ENCODE assay signal across 11 mouse cellular contexts in genomic region chr9:44067960-44068330, GRCm38 (mm10). TPM values are rescaled to one million over a fixed set of nuclear protein-coding genes. Genes with fewer than 3 reads are reported as not detected.
DNase-seq lines count a peak whose midpoint lies in the region; ATAC-seq and TF ChIP-seq lines count a peak whose summit lies in the region.
"Had no signal": no experiment of that assay in that cellular context is flagged by ENCODE, and none has a peak within 500 bp of the region (broad histone marks: within the 10 kb centered on the region; RNA-seq: fewer than 3 reads in every experiment).

No protein-coding gene starts in this region.

- TF ChIP-seq CTCF in stomach, postnatal 0 days (IDR thresholded peaks at IDR 0.05; ENCODE audit: low read depth): no peak

- H3K9me3 ChIP-seq in hindbrain, embryonic 10.5 days: no peaks in the 10 kb centered on the region
- H3K9me3 ChIP-seq in hindbrain, embryonic 12.5 days (replicated peaks): no peaks in the 10 kb centered on the region
- no peaks in the 10 kb centered on the region for H3K9me3 ChIP-seq in stomach, postnatal 0 days (ENCODE audit: control insufficient read depth, low read length)
- H3K9me3 ChIP-seq: forebrain, embryonic 10.5 days had no signal

- no peak overlapping the region for H3K4me2 ChIP-seq in hindbrain, embryonic 12.5 days (replicated peaks)
- peak overlapping the region; percentile 78; the same call in 1 of the 2 replicates for H3K4me2 ChIP-seq in stomach, postnatal 0 days (replicated peaks; ENCODE audit: low read depth)

- no peak for TF ChIP-seq EP300 in stomach, postnatal 0 days (optimal IDR thresholded peaks at IDR 0.05)

- H3K4me1 ChIP-seq in hindbrain, embryonic 10.5 days (replicated peaks): peaks cover 54% of the 10 kb centered on the region
- peaks cover 37% of the 10 kb centered on the region for H3K4me1 ChIP-seq in hindbrain, embryonic 12.5 days
- peaks cover 8% of the 10 kb centered on the region; the same call in 1 of the 2 replicates for H3K4me1 ChIP-seq in stomach, postnatal 0 days (replicated peaks; ENCODE audit: control insufficient read depth, insufficient read depth)

- H3K4me3 ChIP-seq in hindbrain, embryonic 10.5 days: 0 out of 2 replicates have a peak overlapping the region, but pooled peaks have one; percentile 5
- no peak overlapping the region for H3K4me3 ChIP-seq in hindbrain, embryonic 12.5 days
- H3K4me3 ChIP-seq in stomach, postnatal 0 days (ENCODE audit: low read depth, low read length): no peak overlapping the region

- H3K27ac ChIP-seq in hindbrain, embryonic 10.5 days: no peak overlapping the region
- no peak overlapping the region for H3K27ac ChIP-seq in hindbrain, embryonic 12.5 days
- no peak overlapping the region for H3K27ac ChIP-seq in stomach, postnatal 0 days (replicated peaks)

- H3K27me3 ChIP-seq in hindbrain, embryonic 10.5 days (ENCODE audit: insufficient read depth, poor library complexity, severe bottlenecking): peaks cover 32% of the 10 kb centered on the region
- no peaks in the 10 kb centered on the region; the same call in 1 of the 2 replicates for H3K27me3 ChIP-seq in hindbrain, embryonic 12.5 days
- no peaks in the 10 kb centered on the region for H3K27me3 ChIP-seq in stomach, postnatal 0 days (ENCODE audit: control insufficient read depth, insufficient read depth, low read length)

- ATAC-seq in CD4-positive, CD25-positive, alpha-beta regulatory T cell, adult 4 months: no peak
- no peak for ATAC-seq in hindbrain, embryonic 12.5 days (ENCODE audit: low FRiP score)
- ATAC-seq in stomach, postnatal 0 days (ENCODE audit: low FRiP score, low TSS enrichment): no peak

- DNase-seq in CD4-positive, CD25-positive, alpha-beta regulatory T cell, adult 2 months (ENCODE audit: low read depth, low spot score): peak; percentile 23
- DNase-seq in hindbrain, embryonic 10.5 days (ENCODE audit: low spot score): no peak
- DNase-seq in thymus, postnatal 14 days: peak; percentile 16
- no peak for DNase-seq in thymus, postnatal 10 days (ENCODE audit: low spot score in 2 of 2)
- no peak for DNase-seq in stomach, postnatal 0 days (ENCODE audit: low spot score)
- DNase-seq in ovary, postnatal 14 days (ENCODE audit: low spot score): no peak

- H3K36me3 ChIP-seq in hindbrain, embryonic 10.5 days: no peaks in the 10 kb centered on the region
- no peaks in the 10 kb centered on the region for H3K36me3 ChIP-seq in hindbrain, embryonic 12.5 days
- H3K36me3 ChIP-seq in stomach, postnatal 0 days (ENCODE audit: control insufficient read depth, insufficient read depth, low read length): no peaks in the 10 kb centered on the region
- H3K36me3 ChIP-seq: forebrain, embryonic 10.5 days had no signal

- WGBS in hindbrain, embryonic 10.5 days: 82% methylated on average over 6 of the region's 6 CpGs
- 88% methylated on average over 6 of the region's 6 CpGs for WGBS in hindbrain, embryonic 12.5 days
- 71% methylated on average over 6 of the region's 6 CpGs for WGBS in stomach, postnatal 0 days

- no peak overlapping the region for H3K9ac ChIP-seq in hindbrain, embryonic 12.5 days
- no peak overlapping the region for H3K9ac ChIP-seq in stomach, postnatal 0 days (ENCODE audit: low read length)

RNA-seq across cellular contexts. Expression of gene Usp2, which starts 1.1 kb away (rescaled TPM):
- polyA plus RNA-seq in CD4-positive, CD25-positive, alpha-beta regulatory T cell, adult 4 months (2017; shearing (Covaris generic)): 1 to 10 TPM; 3.7 to 5.2 TPM
- polyA plus RNA-seq in hindbrain, embryonic 10.5 days (2016; fragmentation: Nextera tagmentation; extraction: Ambion mirVana): 13.5 and 14.3 TPM in 2 replicates
- 11.5 and 14.2 TPM in 2 replicates for polyA plus RNA-seq in hindbrain, embryonic 12.5 days (2016; fragmentation: Nextera tagmentation; extraction: Ambion mirVana)
- 11.6 and 20.2 TPM in 2 replicates for polyA plus RNA-seq in stomach, postnatal 0 days (2015; fragmentation: Nextera tagmentation; extraction: Ambion mirVana)

RNA-seq across cellular contexts. Expression of gene Thy1, which starts 24.8 kb away (rescaled TPM):
- polyA plus RNA-seq in CD4-positive, CD25-positive, alpha-beta regulatory T cell, adult 4 months (2017; shearing (Covaris generic)): 100 to 1,000 TPM; 107 to 154 TPM
- 0.14 TPM in 1 of 2 replicates, not detected in the other for polyA plus RNA-seq in hindbrain, embryonic 10.5 days (2016; fragmentation: Nextera tagmentation; extraction: Ambion mirVana)
- polyA plus RNA-seq in hindbrain, embryonic 12.5 days (2016; fragmentation: Nextera tagmentation; extraction: Ambion mirVana): not detected in 2 replicates
- 4.2 and 4.5 TPM in 2 replicates for polyA plus RNA-seq in stomach, postnatal 0 days (2015; fragmentation: Nextera tagmentation; extraction: Ambion mirVana)
- polyA plus RNA-seq: forebrain, embryonic 10.5 days; neural tube, embryonic 11.5 days had no signal

RNA-seq across cellular contexts. Expression of gene Mfrp, which starts 33.6 kb away (rescaled TPM):
- polyA plus RNA-seq in CD4-positive, CD25-positive, alpha-beta regulatory T cell, adult 4 months (2017; shearing (Covaris generic)): not detected
- polyA plus RNA-seq in hindbrain, embryonic 10.5 days (2016; fragmentation: Nextera tagmentation; extraction: Ambion mirVana): 0.14 and 0.30 TPM in 2 replicates
- 0.14 and 0.30 TPM in 2 replicates for polyA plus RNA-seq in hindbrain, embryonic 12.5 days (2016; fragmentation: Nextera tagmentation; extraction: Ambion mirVana)
- polyA plus RNA-seq in stomach, postnatal 0 days (2015; fragmentation: Nextera tagmentation; extraction: Ambion mirVana): not detected in 2 replicates

RNA-seq across cellular contexts. Expression of gene C1qtnf5, which starts 39.1 kb away (rescaled TPM):
- not detected for polyA plus RNA-seq in CD4-positive, CD25-positive, alpha-beta regulatory T cell, adult 4 months (2017; shearing (Covaris generic))
- 0.31 and 1.1 TPM in 2 replicates for polyA plus RNA-seq in hindbrain, embryonic 10.5 days (2016; fragmentation: Nextera tagmentation; extraction: Ambion mirVana)
- 1.4 and 1.8 TPM in 2 replicates for polyA plus RNA-seq in hindbrain, embryonic 12.5 days (2016; fragmentation: Nextera tagmentation; extraction: Ambion mirVana)
- polyA plus RNA-seq in stomach, postnatal 0 days (2015; fragmentation: Nextera tagmentation; extraction: Ambion mirVana): 5.3 and 6.5 TPM in 2 replicates
- polyA plus RNA-seq: forebrain, embryonic 10.5 days had no signal

RNA-seq across cellular contexts. Expression of gene Gm49380, which starts 45.4 kb away (rescaled TPM):
- not detected for polyA plus RNA-seq in CD4-positive, CD25-positive, alpha-beta regulatory T cell, adult 4 months (2017; shearing (Covaris generic))
- polyA plus RNA-seq in hindbrain, embryonic 10.5 days (2016; fragmentation: Nextera tagmentation; extraction: Ambion mirVana): 0.22 and 0.75 TPM in 2 replicates
- polyA plus RNA-seq in hindbrain, embryonic 12.5 days (2016; fragmentation: Nextera tagmentation; extraction: Ambion mirVana): 0.26 and 0.30 TPM in 2 replicates
- polyA plus RNA-seq in stomach, postnatal 0 days (2015; fragmentation: Nextera tagmentation; extraction: Ambion mirVana): 0.05 TPM in 1 of 2 replicates, not detected in the other
- polyA plus RNA-seq: spleen, adult 2 months had no signal

Comparison
In these comparisons a context has a peak if more than half of its experiments do, and no peak if none do; other contexts are left out.
1. DNase-seq: peak in CD4-positive, CD25-positive, alpha-beta regulatory T cell, adult 2 months (single experiment) and thymus, postnatal 14 days (single experiment); none in hindbrain, embryonic 10.5 days (single experiment), thymus, postnatal 10 days (0 of 2), stomach, postnatal 0 days (single experiment) and ovary, postnatal 14 days (single experiment).
2. RNA of gene Thy1, which starts 24.8 kb away (polyA plus RNA-seq): 107 to 154 TPM in CD4-positive, CD25-positive, alpha-beta regulatory T cell, adult 4 months; 4.2 to 4.5 TPM in stomach, postnatal 0 days, not detected in hindbrain, embryonic 12.5 days and 0.14 TPM in hindbrain, embryonic 10.5 days; every median in the first group is over 10 times any median in the second.